Mouse (Mus musculus): ENCODE measurements at regions not wholly inside any gene's neighbourhood (a gene's known extent, or its start where the extent isn't known, plus 50 kb on each side); places are given as distances from the start of the nearest gene placed in this dataset.

DNA sequence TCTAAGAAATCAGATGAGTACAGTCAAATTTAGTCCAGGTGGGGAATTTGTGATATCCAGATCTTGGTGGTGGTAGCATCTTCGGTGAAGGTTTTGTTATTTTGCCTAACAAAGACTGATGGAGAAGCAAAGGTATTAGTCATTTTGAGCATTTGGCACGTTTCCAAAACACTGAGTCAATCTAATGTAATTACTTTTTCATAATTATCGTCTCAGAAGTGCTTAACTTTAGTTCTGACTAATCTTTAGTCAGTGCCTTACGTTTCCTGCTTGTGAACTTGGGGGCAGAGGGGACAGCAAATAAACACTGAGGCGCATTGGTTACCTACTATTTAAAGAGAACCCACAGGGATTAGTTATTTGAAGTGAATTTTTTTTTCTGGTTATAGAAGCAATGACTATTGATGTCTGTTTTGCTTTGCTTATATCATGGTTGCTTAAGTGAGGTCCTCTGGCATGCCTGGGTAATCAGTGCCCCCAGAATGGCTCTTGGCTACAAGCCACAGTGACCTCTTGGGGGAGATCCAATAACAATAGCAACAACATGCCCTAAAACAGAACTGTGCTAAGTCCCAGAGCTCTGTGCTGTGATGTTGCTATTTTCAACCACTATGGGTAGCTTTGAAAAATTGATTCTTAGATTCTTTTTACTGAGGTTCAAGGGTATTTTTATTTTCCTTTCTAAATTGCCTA is 275.1 kb downstream of the Gpat3 start:
- peak; percentile 71 for DNase-seq (ENCODE audit: low read depth)

DNA sequence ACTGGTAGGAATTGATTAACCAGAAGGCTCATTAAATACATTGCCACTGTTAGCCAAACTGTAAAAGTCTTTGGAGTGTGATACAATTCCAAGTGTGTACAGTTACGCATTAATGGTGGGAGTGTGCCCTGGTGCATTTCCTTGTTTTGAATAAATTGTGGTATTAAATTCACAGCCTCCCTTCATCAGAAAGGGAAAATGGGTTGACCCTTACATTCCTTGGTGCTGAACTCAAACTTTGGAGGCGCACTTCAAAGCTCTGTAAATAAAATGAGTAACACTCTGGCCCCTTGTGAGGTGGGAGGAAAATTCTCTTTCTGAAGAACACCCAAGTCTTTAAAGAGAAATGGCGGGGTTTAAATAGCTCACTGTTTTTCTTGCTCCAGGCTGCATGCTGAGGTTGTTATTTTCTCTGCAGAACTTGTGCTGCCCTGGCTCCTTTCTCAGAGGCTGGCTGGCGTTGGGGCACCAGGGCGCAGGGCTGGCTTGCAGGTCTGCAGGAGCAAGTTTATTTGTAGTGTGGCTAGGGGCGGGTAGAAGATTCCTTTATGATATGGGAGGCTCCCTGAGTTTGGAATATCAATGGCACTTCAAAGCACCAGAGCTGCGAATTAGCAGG is 266.7 kb downstream of the Gpat3 start:
- DNase-seq (ENCODE audit: low read depth) = peak; percentile 27

DNA sequence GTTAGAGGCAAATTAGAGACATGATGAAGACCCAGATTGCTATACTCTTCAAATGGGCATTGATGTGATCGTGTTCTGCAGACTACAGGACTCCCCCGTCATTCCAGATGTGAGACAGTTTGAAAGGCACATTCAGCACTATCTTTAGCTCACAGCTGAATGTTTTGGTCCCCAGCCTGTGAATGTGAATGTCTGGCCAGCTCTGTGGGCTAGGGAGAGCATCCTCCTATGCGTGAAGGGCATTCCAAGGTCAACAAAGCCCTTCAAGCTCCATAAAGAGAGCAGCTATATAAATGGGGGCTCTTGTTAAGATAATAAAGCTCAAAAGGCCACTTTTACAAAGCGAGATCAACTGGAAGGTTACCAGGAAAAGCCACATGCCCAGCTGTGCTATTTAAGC is 266.1 kb downstream of the Gpat3 start:
- DNase-seq (ENCODE audit: low read depth) = no peak

DNA sequence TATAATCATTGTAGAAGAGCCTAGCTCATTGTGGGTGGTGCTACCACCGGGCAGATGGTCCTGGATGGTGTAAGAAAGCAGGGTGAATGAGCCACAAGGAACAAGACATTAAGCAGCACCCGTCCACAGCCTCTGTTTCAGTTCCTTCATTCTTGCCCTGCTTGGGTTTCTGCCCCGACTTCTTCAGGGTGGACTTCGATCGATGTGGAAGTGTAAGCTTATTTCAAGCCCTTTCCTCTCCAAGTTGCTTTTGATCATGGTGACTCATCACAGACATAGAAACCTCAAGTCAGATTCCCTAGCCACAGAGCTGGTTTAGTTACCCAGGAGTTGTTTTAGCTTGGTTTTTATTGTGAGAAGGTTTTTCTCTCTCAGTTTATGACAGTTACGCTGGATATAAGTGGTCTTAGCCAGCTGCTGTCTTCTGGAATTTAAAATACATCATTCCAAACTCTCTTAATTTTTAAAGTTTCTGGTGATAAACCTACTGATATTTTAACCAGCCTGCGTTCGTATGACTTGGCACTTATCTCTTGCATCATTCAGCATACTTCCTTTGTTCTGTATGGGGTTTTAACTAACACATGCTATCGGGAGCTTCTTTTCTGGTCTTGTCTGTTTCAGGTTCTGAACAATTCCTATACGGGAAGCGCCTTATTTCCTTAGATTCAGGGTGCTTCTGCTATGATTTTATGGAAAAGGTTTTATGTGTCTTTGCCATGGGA is 255.6 kb downstream of the Gpat3 start:
- peak; percentile 30 for DNase-seq (ENCODE audit: low read depth)

DNA sequence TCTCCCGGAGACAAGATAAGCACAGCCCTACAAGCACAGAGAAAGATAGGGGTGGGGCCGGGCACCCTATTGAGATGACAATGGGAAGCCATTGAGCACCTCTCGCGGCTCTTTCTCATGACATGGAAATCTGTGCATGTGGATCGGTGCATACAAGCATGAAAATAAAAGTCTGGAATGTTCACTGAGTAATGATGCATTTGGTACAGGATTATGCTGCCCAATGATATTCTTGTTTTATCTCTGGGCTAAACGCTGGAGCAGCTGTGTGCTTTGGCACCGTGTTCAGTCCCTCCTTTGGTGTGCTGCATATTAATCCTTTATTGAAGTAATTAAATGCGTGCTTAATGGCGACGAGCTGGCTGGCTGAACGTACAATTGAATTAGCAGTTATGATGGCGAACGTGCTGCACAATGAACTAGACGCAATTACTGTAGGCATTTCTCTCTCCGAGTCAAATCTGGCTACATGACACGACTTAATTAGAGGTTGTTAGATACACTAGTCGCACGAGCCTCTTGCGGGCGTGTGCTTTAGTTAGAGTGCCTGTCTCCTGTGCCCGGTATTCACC is 245.6 kb downstream of the Gpat3 start:
- no peak for DNase-seq (ENCODE audit: low read depth)

DNA sequence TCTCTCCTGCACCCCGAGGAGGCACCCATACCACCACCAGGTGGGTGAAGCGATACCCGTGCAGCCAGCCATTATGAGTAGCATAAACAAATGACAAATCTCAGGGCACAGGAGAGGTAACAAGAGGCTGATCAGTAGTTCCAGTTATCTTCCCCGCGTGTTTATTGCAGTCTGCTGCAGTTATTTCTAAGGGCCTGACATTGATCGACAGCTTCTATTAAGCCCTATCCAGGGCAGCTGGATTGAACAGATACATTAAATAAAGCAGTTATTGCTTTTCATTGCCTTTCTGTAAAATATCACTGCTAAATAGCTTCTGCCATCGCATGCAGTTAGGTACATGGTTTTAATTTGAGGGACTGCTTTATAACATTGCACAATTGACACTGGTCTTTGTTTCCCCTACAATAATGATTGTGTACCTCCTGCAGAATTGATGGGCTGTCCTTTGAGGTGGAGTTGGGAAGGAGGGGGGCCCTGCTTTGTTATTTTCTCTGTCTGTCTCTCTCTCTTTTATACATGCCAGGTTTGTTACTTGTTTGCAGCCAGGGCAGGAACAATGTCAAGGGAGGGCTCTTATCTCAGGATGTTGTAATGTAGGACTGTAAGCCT is 245.0 kb downstream of the Gpat3 start:
- no peak for DNase-seq (ENCODE audit: low read depth)

DNA sequence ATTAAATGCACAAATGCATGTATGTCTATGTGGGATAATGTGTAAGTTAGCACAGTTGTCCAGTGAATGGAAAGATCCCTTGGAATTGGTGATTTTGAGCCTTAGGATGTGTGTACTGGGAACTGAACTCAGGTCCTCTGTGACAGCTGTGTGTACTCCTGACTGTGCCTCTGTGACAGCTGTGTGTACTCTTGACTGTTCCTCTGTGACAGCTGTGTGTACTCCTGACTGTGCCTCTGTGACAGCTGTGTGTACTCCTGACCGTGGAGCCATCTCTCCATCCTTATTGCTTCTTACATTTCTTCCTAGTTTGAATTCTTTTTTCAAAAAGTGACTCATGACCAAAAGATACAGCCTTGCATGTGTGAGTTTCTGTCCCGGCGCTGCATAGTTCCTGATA is 239.7 kb downstream of the Gpat3 start:
- DNase-seq (ENCODE audit: low read depth) = no peak

DNA sequence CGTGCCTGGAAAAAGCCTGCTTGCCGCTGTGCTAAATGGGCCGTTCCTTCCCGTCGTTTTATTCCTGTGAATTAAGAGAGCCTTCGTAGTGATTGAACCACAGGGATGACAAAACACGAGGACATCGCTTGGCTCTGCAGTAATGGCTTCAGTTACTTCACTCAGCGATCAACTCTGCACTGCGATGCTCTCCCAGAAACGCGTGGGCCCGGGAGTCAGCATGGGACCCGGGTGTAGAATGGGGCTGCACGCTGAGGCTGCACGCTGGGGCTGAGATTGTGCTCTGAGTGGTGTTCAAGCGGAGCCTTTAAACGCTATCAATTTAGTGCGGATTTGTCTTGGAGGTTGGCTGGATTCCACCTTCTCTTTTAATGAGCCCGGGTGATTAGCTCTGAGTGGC is 237.1 kb downstream of the Gpat3 start:
- DNase-seq (ENCODE audit: low read depth) = no peak

DNA sequence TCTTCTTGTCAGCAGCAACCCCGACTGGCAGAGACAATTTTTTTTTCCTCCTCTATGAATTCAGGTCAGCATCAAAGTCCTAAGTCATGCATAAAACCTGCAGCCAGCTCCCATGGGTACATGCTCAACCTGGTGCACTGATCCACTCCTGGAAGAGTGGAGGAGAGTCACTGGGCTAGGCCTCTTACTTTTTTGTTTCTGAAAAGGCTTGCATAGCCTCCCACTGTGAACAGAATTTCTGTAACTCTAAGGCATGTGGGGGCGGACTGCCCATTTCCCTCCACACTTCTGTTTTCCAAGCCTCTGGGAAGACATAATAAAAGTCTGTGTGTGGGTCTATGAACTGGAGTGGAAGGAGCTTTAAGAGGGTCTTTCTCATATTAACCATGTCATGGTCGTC is 218.8 kb downstream of the Gpat3 start:
- DNase-seq (ENCODE audit: low read depth) = no peak

DNA sequence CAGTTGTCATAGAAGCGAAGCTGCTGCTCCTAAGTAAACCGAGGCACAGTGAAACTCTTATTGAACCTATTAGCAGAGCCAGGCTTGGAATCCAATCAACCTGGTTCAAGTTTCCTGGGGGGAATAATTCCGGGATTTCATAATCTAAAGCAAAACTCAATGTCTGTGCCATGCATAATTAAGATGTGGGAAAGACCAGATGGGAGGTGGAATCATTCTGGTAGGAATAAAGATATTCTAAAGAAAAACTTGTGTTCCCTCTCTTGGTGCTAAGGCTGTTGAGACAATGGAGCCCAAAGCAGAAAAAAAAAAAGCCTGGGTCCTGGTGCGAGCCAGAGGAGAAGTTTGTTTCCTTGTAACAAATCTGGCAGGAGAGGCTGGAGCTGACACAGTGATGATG is 217.7 kb downstream of the Gpat3 start:
- DNase-seq (ENCODE audit: low read depth) = no peak

DNA sequence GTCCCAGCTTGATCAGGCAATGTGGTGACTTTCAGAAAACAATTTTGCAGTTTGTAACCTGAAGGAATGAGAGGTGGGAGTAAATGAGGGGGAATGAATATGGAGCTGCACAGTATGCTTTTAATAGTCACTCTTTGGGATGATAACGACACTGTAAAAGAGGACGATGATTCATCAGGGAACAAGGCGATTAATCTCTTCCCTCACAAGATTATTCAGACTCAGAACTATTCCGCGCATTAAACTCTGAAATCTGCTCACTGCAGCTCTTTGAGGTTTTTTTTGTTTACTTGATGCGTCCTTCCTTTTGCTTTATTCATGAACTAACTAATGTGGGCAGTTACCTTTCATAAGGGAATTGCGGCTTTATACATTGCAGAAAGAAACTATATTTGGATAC is 206.1 kb downstream of the Gpat3 start:
- DNase-seq (ENCODE audit: low read depth) = no peak

DNA sequence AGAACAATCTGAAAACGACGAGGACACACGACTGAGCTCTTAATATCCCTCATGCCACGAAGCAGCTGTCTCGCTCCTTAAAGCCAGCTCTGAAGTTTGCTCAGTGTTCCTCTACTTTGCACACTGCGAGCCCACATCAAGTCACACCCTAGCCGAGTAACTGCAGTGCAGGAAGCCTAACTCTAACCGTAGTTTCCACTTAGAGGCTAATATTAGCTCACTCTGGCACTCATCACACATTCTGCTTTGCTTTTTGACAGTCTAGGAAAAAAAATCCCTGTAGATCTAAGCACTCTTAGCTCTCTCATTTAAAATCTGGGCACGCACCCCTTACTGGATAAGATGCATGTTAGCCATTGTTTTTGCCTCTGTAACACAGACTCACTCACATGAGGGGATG is 195.0 kb downstream of the Gpat3 start:
- no peak for DNase-seq (ENCODE audit: low read depth)

DNA sequence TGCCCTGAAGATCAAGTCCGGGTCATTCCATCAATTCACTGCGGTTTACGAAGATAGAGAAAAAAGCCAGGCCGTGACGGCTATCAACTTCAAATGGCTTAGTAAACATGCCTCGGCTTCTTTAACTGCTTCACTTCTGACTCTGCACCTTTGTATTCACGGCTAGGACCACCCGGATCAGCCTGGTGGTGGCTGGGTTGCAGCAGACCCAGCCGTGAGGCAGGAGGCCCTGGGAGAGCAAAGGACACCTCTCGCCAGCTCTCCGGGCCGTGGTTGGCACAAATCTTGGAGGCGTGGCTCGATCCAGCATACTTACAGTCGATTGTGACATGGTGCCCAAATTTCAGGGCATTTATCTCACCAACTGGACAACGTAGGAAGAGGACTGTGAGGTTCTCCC is 187.5 kb downstream of the Gpat3 start:
- no peak for DNase-seq (ENCODE audit: low read depth)

DNA sequence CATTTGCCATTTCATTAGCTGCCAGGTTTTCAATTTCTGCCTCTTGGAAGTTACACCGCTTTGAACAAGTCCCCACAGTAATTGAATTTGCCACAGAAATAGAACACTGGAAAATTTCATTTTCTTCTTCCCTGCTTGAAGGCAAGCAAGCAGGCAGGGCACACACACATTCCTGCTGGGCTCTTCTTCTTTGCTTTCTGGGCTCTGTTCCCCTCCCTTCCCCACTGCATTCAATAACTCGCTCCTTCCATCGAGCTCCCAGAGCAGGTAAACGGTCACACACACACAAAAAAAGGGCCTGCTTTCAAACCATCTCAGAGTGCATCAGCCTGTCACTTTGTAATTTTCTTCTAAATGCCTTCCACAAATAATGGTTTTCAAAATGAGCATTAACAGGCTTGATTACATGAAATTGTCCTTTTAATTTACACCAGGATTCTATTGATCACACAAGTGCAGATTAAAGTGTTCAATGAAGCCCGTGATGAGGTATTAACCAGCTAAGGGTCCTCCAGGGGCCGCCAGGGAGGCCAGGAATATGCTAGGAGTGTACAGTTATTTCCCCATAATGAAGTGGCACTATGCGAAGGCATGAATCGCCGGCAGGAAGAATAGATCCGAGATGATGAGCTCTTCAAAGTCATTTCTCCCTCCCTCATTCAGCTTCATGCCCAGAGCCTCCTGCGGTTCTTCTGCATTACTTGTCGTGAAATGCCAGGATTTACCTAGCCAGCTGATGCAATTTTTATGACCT is 186.8 kb downstream of the Gpat3 start:
- DNase-seq (ENCODE audit: low read depth) = no peak

DNA sequence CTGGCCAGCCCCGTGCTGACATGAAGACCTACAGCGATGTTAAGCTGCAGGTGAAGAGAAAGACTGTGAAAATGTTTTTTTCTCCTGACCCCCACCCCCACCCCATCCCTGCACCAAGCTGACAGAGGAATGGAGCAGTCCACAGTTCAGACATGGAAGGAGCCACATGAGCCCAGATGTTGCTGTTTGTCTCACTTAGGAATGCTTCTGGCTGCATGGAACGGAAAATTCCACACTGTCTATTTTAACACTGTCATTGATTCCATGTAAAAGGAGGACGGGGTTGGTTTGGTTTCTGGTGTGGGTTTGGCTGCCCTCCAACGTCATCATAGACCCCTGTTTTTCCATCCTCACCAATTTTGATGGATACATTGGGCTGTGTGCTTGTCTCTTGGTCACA is 179.3 kb downstream of the Gpat3 start:
- no peak for DNase-seq (ENCODE audit: low read depth)

DNA sequence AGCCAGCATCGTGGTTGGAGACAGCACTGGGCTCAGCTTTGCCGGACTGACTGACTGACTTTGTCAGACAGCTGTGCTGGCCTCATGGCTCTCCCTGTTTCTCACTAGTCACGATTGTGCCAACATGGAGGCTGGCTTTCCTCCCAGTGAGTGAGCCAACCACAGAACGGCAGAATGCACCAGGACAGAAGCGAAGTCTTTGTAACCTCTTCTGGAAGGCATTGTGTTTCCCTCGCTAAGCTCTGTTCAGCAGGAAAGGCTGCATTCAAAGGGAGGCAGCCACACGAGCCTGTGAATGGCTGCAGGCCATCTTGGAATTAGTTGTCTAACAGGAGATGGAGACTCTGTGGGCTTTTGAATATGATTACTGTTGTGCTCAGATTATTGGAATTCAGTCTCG is 178.3 kb downstream of the Gpat3 start:
- DNase-seq (ENCODE audit: low read depth) = peak; percentile 8

DNA sequence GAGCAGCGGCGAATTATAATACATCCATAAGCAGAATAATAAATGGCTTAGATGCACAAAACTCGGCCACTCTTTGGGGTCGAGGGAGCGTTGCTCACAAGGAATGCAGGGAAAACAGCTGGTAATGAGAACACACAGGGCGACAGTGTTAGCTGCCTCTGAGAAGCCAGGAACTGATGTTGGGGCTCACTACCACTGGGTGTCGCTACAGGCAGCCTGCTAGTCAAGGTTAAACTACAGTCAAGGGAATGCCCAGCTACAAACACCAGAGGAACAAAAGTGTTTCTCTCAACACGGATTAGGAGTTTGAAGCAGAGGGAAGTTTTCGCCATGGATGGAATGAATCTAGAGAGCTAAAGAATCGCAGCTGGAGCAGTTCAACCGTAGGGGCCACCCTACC is 175.3 kb downstream of the Gpat3 start:
- peak; percentile 90 for DNase-seq (ENCODE audit: low read depth)

DNA sequence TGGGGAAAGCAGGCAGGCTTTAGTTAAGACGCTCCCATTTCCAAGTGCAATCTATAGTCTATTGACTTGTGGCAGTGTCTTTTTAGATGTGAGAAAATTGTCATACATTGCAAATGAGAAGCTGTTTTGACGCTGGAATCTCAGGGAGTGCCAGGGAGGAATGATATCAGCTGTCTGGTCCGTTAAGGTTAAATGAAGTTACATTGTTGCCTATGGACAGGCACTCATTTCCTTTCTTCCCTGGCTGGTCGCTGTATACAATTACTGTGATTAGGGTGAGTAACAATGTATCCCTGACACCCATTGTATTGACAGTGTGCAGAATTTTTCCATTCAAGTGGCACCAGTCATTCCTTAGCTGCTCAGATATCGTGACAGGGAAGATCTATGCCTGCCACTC is 168.3 kb downstream of the Gpat3 start:
- no peak for DNase-seq (ENCODE audit: low read depth)

DNA sequence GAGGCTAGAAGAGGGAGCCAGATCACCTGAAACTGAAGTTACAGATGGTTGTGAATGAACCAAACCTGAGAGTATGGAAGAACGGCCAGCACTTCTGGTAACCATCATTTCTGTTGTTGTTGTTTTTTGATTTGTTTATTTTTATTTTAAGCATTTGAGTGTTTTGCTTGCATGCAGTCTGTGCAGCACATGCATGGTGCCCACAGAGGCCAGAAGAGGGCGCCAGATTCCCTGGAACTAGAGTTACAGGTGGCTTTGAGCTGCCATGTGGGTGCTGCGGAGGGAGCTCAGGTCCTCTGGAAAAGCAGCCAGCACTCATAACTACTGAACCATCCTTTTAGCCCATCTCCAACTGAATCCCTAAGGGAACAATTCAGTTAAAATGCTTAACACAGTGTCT is 159.7 kb downstream of the Gpat3 start:
- peak; percentile 14 for DNase-seq (ENCODE audit: low read depth)

DNA sequence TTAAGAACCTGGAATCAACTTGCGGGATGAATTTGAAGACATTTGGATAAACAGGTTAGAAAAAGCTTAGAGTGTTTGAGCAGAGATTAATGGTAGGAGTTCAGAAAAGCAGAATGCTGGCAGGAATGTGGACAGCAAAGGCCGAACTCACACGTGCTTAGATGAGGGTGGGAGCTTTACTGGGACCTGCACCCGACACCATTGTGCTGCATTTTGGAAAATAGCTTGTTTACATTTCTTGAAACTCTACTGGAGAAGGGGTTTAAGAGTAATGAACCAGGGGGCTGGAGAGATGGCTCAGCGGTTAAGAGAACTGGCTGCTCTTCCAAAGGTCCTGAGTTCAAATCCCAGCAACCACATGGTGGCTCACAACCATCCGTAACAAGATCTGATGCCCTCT is 154.9 kb downstream of the Gpat3 start:
- DNase-seq (ENCODE audit: low read depth) = no peak

DNA sequence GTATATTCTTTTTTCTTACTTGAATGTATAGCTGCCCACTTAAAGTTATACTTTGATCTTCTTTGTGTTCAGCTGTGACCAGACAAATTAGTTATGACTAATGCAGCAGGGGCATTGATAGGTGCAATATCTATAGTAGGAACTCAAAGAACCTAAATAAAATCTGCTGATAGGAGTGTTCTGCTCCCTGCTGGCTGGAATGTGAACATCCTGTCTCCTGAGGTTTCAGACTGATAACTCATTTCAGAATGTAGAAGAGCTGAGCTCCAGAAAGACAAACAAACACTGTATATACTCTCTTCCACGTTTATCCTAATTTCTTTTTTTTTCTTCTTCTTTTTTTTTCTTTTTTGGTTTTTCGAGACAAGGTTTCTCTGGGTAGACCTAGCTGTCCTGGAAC is 146.9 kb downstream of the Gpat3 start:
- DNase-seq (ENCODE audit: low read depth) = peak; percentile 16

DNA sequence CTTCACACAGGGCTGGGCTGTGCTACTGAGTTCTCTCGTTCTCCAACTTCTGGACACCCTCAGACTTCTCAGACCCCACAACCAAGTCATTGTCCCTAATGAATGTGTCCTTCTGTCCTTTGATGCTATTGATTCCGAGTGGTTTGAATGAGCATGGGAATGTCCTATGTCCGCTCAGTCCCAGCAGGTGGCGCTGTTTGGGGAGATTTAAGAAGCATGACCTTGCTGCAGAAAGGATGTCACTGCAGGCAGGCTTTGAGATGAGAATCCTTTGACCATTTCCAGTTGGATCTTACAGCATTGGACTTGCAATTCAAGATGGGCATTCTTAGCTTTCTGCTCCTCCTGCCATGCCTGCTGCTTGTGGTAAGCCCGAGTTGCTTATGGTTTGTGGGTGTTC is 146.1 kb downstream of the Gpat3 start:
- peak; percentile 69 for DNase-seq (ENCODE audit: low read depth)

Measured in NIH3T3 (cell line).